Mouse (Mus musculus): ENCODE measurements at regions not wholly inside any gene's neighbourhood (a gene's known extent, or its start where the extent isn't known, plus 50 kb on each side); places are given as distances from the start of the nearest gene placed in this dataset.

- DNase-seq (ENCODE audit: low spot score): no peak
Measured at GRCm38 (mm10) chr6:49990522-49990858, 119.6 kb upstream of the Mpp6 start.

- DNase-seq (ENCODE audit: low spot score): no peak
Measured at GRCm38 (mm10) chr6:49999365-49999764, 110.7 kb upstream of the Mpp6 start.

- DNase-seq (ENCODE audit: low spot score): no peak
Measured at GRCm38 (mm10) chr6:50008074-50008473, 102.0 kb upstream of the Mpp6 start.

GRCm38 (mm10) chr6:50008869-50009268 is 101.2 kb upstream of the Mpp6 start:
- no peak for DNase-seq (ENCODE audit: low spot score)

- DNase-seq (ENCODE audit: low spot score): no peak
Measured at GRCm38 (mm10) chr6:50009339-50009738, 100.7 kb upstream of the Mpp6 start.

GRCm38 (mm10) chr6:50009856-50010255 is 100.2 kb upstream of the Mpp6 start:
- DNase-seq (ENCODE audit: low spot score): no peak

- DNase-seq (ENCODE audit: low spot score): no peak
Measured at GRCm38 (mm10) chr6:50011071-50011470, 99.0 kb upstream of the Mpp6 start.

- DNase-seq (ENCODE audit: low spot score): no peak
Measured at GRCm38 (mm10) chr6:50011746-50012453, 98.1 kb upstream of the Mpp6 start.

- DNase-seq (ENCODE audit: low spot score): no peak
Measured at GRCm38 (mm10) chr6:50013067-50013466, 97.0 kb upstream of the Mpp6 start.

GRCm38 (mm10) chr6:50013842-50014241 is 96.2 kb upstream of the Mpp6 start:
- DNase-seq (ENCODE audit: low spot score): no peak

- no peak for DNase-seq (ENCODE audit: low spot score)
Measured at GRCm38 (mm10) chr6:50027981-50028380, 82.1 kb upstream of the Mpp6 start.

GRCm38 (mm10) chr6:50029895-50030515 is 80.0 kb upstream of the Mpp6 start:
- no peak for DNase-seq (ENCODE audit: low spot score)

GRCm38 (mm10) chr6:50031356-50031755 is 78.7 kb upstream of the Mpp6 start:
- DNase-seq (ENCODE audit: low spot score): no peak

- DNase-seq (ENCODE audit: low spot score): no peak
Measured at GRCm38 (mm10) chr6:50032894-50033595, 77.0 kb upstream of the Mpp6 start.

GRCm38 (mm10) chr6:50037614-50038013 is 72.4 kb upstream of the Mpp6 start:
- DNase-seq (ENCODE audit: low spot score): no peak

- DNase-seq (ENCODE audit: low spot score): no peak
Measured at GRCm38 (mm10) chr6:50038369-50038768, 71.7 kb upstream of the Mpp6 start.

- DNase-seq (ENCODE audit: low spot score): no peak
Measured at GRCm38 (mm10) chr6:50041044-50041443, 69.0 kb upstream of the Mpp6 start.

GRCm38 (mm10) chr6:50042127-50042526 is 67.9 kb upstream of the Mpp6 start:
- no peak for DNase-seq (ENCODE audit: low spot score)

GRCm38 (mm10) chr6:50044165-50044564 is 65.9 kb upstream of the Mpp6 start:
- no peak for DNase-seq (ENCODE audit: low spot score)

GRCm38 (mm10) chr6:50046721-50047120 is 63.3 kb upstream of the Mpp6 start:
- no peak for DNase-seq (ENCODE audit: low spot score)

GRCm38 (mm10) chr6:50052416-50052815 is 57.6 kb upstream of the Mpp6 start:
- no peak for DNase-seq (ENCODE audit: low spot score)

- DNase-seq (ENCODE audit: low spot score): no peak
Measured at GRCm38 (mm10) chr6:50053086-50053485, 57.0 kb upstream of the Mpp6 start.

GRCm38 (mm10) chr6:50054233-50054632 is 55.8 kb upstream of the Mpp6 start:
- DNase-seq (ENCODE audit: low spot score): no peak
